Mouse (Mus musculus) common myeloid progenitor, adult 5-6 weeks (primary cell): Measurements from ENCODE around the gene Ufd1. TPM values are rescaled to one million over a fixed set of nuclear protein-coding genes. Genes with fewer than 3 reads are reported as not detected.
"Not testable (repeated sequence)": the region's sequence is repeated elsewhere in the genome, so short reads cannot be mapped to it uniquely, and the experiment has no call there.

ENCODE experiments used
- ATAC-seq: replicated peaks from 2 replicates; pipeline ENCODE4 v1.8.0; 2016; ENCODE audit warnings: low read depth, mild to moderate bottlenecking, moderate TSS enrichment, inconsistent platforms; ENCODE audit not compliant: poor library complexity, severe bottlenecking
- total RNA-seq: library from RNA; stranded (forward); fragments of 200-1000, 187-1606 nt; gene quantifications from 2 replicates; pipeline ENCODE4 v1.2.3, GENCODE M21; 2017

Ufd1 gene
- total RNA-seq, 1 experiment from 2014 or later = 70.9 TPM

- ATAC-seq = no peak
Observed at GRCm38 (mm10) chr16:18805746-18806145, 5.8 kb upstream of the Ufd1 start.

GRCm38 (mm10) chr16:18809001-18809400 is 2.6 kb upstream of the Ufd1 start:
- no peak for ATAC-seq

- peak; percentile 13; the same call in 1 of the 2 replicates for ATAC-seq
Observed at GRCm38 (mm10) chr16:18811032-18811431, 547 bp upstream of the Ufd1 start.

GRCm38 (mm10) chr16:18812385-18812910 is 869 bp downstream of the Ufd1 start:
- no peak for ATAC-seq

GRCm38 (mm10) chr16:18822356-18822755 is 10.8 kb downstream of the Ufd1 start:
- peak; percentile 59; the same call in 1 of the 2 replicates for ATAC-seq

- ATAC-seq = no peak
Observed at GRCm38 (mm10) chr16:18822925-18823324, 11.3 kb downstream of the Ufd1 start.

GRCm38 (mm10) chr16:18828630-18829029 is 17.1 kb downstream of the Ufd1 start:
- no peak for ATAC-seq

GRCm38 (mm10) chr16:18829102-18829501 is 17.5 kb downstream of the Ufd1 start:
- ATAC-seq = no peak

- ATAC-seq = no peak
Observed at GRCm38 (mm10) chr16:18833486-18833885, 21.9 kb downstream of the Ufd1 start.

- ATAC-seq = no peak
Observed at GRCm38 (mm10) chr16:18836073-18836467, 24.5 kb downstream of the Ufd1 start.

- peak; percentile 97 for ATAC-seq
Observed at GRCm38 (mm10) chr16:18836468-18837208, 25.1 kb downstream of the Ufd1 start, which contains the start of the genes 2510002D24Rik and Gm28539. Gene 2510002D24Rik, plus strand, starts transcription at chr16:18836578. Gene Gm28539, plus strand, starts transcription at chr16:18836584.

GRCm38 (mm10) chr16:18838346-18838745 is 26.8 kb downstream of the Ufd1 start:
- no peak for ATAC-seq

- no peak for ATAC-seq
Observed at GRCm38 (mm10) chr16:18846301-18846820, 34.8 kb downstream of the Ufd1 start.

- not testable (repeated sequence) for ATAC-seq
Observed at GRCm38 (mm10) chr16:18849521-18850190, 38.1 kb downstream of the Ufd1 start.

- ATAC-seq = peak; percentile 83
Observed at GRCm38 (mm10) chr16:18858551-18858950, 47.0 kb downstream of the Ufd1 start.

GRCm38 (mm10) chr16:18860186-18860585 is 48.6 kb downstream of the Ufd1 start:
- no peak for ATAC-seq

GRCm38 (mm10) chr16:18870495-18870894 is 58.9 kb downstream of the Ufd1 start:
- not testable (repeated sequence) for ATAC-seq

- 0 out of 2 replicates have a peak, but pooled peaks have one; percentile 0 for ATAC-seq
Observed at GRCm38 (mm10) chr16:18876091-18876441, 64.5 kb downstream of the Ufd1 start.

GRCm38 (mm10) chr16:18876442-18877308 is 65.1 kb downstream of the Ufd1 start, which contains the start of the genes Mrpl40 and Hira:
Gene Mrpl40, minus strand, starts transcription at chr16:18876862.
Gene Hira, plus strand, starts transcription at chr16:18877037.
- peak; percentile 78 for ATAC-seq
